Mouse (Mus musculus): ENCODE data around the gene Tomm40.
A peak's percentile ranks its signal among the peaks of the same experiment; 100 is the strongest.

Tomm40 gene

GRCm38 (mm10) chr7:19715239-19716054, at the start of gene Tomm40:
Tomm40 (minus strand) TSS chr7:19715438.
- peak; percentile 100 for DNase-seq (ENCODE audit: low spot score in 2 of 2)

GRCm38 (mm10) chr7:19764581-19764980, 49.3 kb upstream of the Tomm40 start:
- DNase-seq (ENCODE audit: low spot score in 2 of 2) = no peak

GRCm38 (mm10) chr7:19763829-19764477, 48.7 kb upstream of the Tomm40 start:
- no peak for DNase-seq (ENCODE audit: low spot score in 2 of 2)

- no peak for DNase-seq (ENCODE audit: low spot score in 2 of 2)
Measured at GRCm38 (mm10) chr7:19762283-19762682, 47.0 kb upstream of the Tomm40 start.

GRCm38 (mm10) chr7:19760021-19760420, 44.8 kb upstream of the Tomm40 start:
- DNase-seq (ENCODE audit: low spot score in 2 of 2) = no peak

- no peak for DNase-seq (ENCODE audit: low spot score in 2 of 2)
Measured at GRCm38 (mm10) chr7:19758623-19759022, 43.4 kb upstream of the Tomm40 start.

- DNase-seq (ENCODE audit: low spot score in 2 of 2) = no peak
Measured at GRCm38 (mm10) chr7:19755851-19756786, 40.9 kb upstream of the Tomm40 start.

- no peak for DNase-seq (ENCODE audit: low spot score in 2 of 2)
Measured at GRCm38 (mm10) chr7:19755008-19755407, 39.8 kb upstream of the Tomm40 start.

- no peak for DNase-seq (ENCODE audit: low spot score in 2 of 2)
Measured at GRCm38 (mm10) chr7:19754065-19754464, 38.8 kb upstream of the Tomm40 start.

GRCm38 (mm10) chr7:19753587-19753986, 38.3 kb upstream of the Tomm40 start:
- no peak for DNase-seq (ENCODE audit: low spot score in 2 of 2)

- DNase-seq (ENCODE audit: low spot score in 2 of 2) = no peak
Measured at GRCm38 (mm10) chr7:19752652-19753051, 37.4 kb upstream of the Tomm40 start.

GRCm38 (mm10) chr7:19751070-19751383, 35.8 kb upstream of the Tomm40 start:
- DNase-seq (ENCODE audit: low spot score in 2 of 2) = no peak

- DNase-seq (ENCODE audit: low spot score in 2 of 2) = peak in 1 of 2 experiments; percentile 82
Measured at GRCm38 (mm10) chr7:19750217-19751069, 35.2 kb upstream of the Tomm40 start, which contains the start of gene Nectin2. Nectin2 (minus strand) TSS chr7:19750483.

GRCm38 (mm10) chr7:19749389-19750216, 34.4 kb upstream of the Tomm40 start:
- DNase-seq (ENCODE audit: low spot score in 2 of 2) = peak; percentile 87 to 95

- peak in 1 of 2 experiments; percentile 11 for DNase-seq (ENCODE audit: low spot score in 2 of 2)
Measured at GRCm38 (mm10) chr7:19748219-19749195, 33.3 kb upstream of the Tomm40 start.

- no peak for DNase-seq (ENCODE audit: low spot score in 2 of 2)
Measured at GRCm38 (mm10) chr7:19747420-19748218, 32.4 kb upstream of the Tomm40 start.

GRCm38 (mm10) chr7:19746426-19747201, 31.4 kb upstream of the Tomm40 start:
- no peak for DNase-seq (ENCODE audit: low spot score in 2 of 2)

All from left cerebral cortex, adult 9 months (tissue).